Mouse (Mus musculus): ENCODE results near the gene 9530053A07Rik. TPM values are rescaled to one million over a fixed set of nuclear protein-coding genes. Genes with fewer than 3 reads are reported as not detected.

The 9530053A07Rik gene
- polyA plus RNA-seq, 1 experiment from 2014 or later = 0.12 TPM

DNA sequence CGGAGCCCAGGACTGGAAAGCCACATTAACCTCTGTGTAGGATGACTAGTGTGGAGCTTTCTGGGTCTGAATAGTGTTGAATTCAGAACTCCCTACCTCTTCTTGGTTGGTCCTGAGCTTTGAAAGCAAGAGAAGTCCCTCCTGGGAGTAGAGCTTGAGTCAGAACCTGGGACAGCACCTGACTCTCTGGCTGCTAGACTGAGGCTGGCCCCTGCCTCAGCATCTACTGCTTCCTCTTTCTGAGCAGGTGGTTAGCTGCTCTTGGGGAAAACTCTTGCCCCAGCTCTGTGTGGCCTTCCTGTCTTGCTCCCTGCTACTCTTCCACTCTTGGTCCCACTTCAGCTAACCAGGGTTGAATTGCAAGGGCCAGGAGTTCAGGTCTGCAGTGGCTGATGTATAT is 62.6 kb downstream of the 9530053A07Rik start:
- ATAC-seq (ENCODE audit: low FRiP score, low TSS enrichment) (no peak), DNase-seq (ENCODE audit: low spot score) (no peak)
- Histone ChIP-seq H3K27me3 (ENCODE audit: control insufficient read depth, insufficient read depth, low read length) (no peaks in the 10 kb centered on the region), H3K4me1 (replicated peaks; ENCODE audit: control insufficient read depth, insufficient read depth) (no peaks in the 10 kb centered on the region), H3K36me3 (ENCODE audit: control insufficient read depth, insufficient read depth, low read length) (peaks cover 7% of the 10 kb centered on the region), H3K4me2 (replicated peaks; ENCODE audit: low read depth) (no peak overlapping the region), H3K4me3 (ENCODE audit: low read depth, low read length) (no peak overlapping the region), H3K9ac (ENCODE audit: low read length) (no peak overlapping the region), H3K9me3 (ENCODE audit: control insufficient read depth, low read length) (no peaks in the 10 kb centered on the region), H3K27ac (replicated peaks) (no peak overlapping the region)
- WGBS = 100% methylated on average over 1 of the region's 1 CpGs
- TF ChIP-seq EP300 (optimal IDR thresholded peaks at IDR 0.05) (no peak), CTCF (IDR thresholded peaks at IDR 0.05; ENCODE audit: low read depth) (no peak)

DNA sequence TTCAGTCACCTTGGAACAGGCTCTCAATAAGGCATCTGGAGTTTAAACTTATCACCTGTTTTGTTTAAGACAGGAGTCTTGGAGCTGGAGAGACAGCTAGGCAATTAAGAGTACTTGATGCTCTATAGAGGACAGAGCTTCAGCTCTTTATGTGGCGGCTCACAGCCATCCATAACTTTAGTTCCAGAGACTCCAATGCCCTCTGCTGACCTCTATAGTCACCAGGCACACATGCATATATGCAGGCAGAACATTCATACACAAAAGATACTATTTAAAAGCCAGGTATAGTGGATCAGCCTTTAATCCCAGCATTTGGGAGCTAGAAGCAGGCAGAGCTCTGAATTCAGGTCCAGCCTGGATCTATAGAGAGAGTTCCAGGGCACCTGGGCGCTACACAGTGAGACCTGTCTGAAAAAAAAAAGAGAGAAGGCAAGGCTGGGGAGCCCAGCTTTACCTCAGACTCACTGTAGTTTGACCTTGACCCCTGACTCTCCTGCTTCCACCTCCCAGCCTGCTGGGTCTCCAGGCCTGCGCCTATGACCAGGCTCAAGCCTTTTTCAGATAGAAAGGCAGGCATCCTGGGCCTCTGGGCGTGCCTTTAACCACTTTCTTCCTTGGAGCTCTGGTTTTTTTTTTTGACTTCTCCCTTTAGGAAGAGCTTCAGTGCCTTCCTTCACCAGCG is 66.3 kb downstream of the 9530053A07Rik start:
- TF ChIP-seq EP300 (optimal IDR thresholded peaks at IDR 0.05) = no peak
- no peak for TF ChIP-seq CTCF (IDR thresholded peaks at IDR 0.05; ENCODE audit: low read depth)
- Histone ChIP-seq H3K27ac (replicated peaks) (no peak overlapping the region), H3K4me2 (replicated peaks; ENCODE audit: low read depth) (no peak overlapping the region), H3K36me3 (ENCODE audit: control insufficient read depth, insufficient read depth, low read length) (no peaks in the 10 kb centered on the region; the same call in 1 of the 2 replicates), H3K9me3 (ENCODE audit: control insufficient read depth, low read length) (no peaks in the 10 kb centered on the region), H3K27me3 (ENCODE audit: control insufficient read depth, insufficient read depth, low read length) (no peaks in the 10 kb centered on the region), H3K9ac (ENCODE audit: low read length) (no peak overlapping the region), H3K4me1 (replicated peaks; ENCODE audit: control insufficient read depth, insufficient read depth) (no peaks in the 10 kb centered on the region), H3K4me3 (ENCODE audit: low read depth, low read length) (no peak overlapping the region)
- no peak for DNase-seq (ENCODE audit: low spot score)
- ATAC-seq (ENCODE audit: low FRiP score, low TSS enrichment) = no peak
- WGBS = 78% methylated on average over 5 of the region's 5 CpGs

DNA sequence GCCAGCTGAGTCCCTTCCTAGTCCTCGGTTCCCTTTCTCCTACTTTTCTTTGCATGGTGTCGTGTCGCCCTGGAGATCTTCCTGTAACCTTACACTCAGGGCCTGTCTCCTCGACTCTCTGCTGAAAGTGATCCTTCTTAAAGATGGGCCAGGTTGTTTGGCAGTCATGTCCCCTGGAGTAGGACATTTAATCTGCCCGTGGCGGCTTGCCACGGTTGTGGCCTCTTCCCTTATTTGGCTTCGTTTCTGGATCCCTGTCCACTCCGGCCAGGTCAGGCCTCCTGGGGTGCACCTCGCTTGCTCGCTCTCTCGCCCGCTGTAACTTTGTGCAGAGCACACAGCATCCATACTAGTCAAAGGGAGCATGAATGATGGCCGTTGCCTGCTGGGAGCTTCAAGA is 67.3 kb downstream of the 9530053A07Rik start:
- Histone ChIP-seq H3K4me1 (replicated peaks; ENCODE audit: control insufficient read depth, insufficient read depth) (no peaks in the 10 kb centered on the region), H3K9ac (ENCODE audit: low read length) (no peak overlapping the region), H3K4me3 (ENCODE audit: low read depth, low read length) (no peak overlapping the region), H3K27ac (replicated peaks) (no peak overlapping the region), H3K27me3 (ENCODE audit: control insufficient read depth, insufficient read depth, low read length) (no peaks in the 10 kb centered on the region), H3K4me2 (replicated peaks; ENCODE audit: low read depth) (no peak overlapping the region), H3K36me3 (ENCODE audit: control insufficient read depth, insufficient read depth, low read length) (no peaks in the 10 kb centered on the region; the same call in 1 of the 2 replicates), H3K9me3 (ENCODE audit: control insufficient read depth, low read length) (no peaks in the 10 kb centered on the region)
- 70% methylated on average over 14 of the region's 14 CpGs for WGBS
- ATAC-seq (ENCODE audit: low FRiP score, low TSS enrichment) (no peak), DNase-seq (ENCODE audit: low spot score) (no peak)
- TF ChIP-seq CTCF (IDR thresholded peaks at IDR 0.05; ENCODE audit: low read depth) = no peak
- no peak for TF ChIP-seq EP300 (optimal IDR thresholded peaks at IDR 0.05)

DNA sequence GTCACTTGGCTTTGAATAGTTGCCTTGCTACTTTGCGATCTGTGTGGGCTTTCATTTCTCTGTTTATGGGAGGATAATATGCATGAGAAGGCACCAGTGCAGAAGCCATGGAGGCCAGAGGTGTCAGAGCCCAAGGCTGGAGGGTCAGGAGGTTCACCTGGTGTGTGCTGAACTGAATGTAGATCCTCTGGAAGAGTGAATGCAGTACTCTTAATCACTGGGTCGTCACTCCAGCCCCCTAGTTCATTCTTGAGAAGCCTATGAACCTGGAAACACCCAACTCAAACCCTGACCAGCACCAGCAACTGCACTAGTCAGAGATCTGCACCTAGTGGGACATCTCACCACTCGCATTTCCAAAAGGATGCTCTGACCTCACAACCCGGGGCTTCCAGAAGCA is 69.8 kb downstream of the 9530053A07Rik start:
- Histone ChIP-seq H3K9me3 (ENCODE audit: control insufficient read depth, low read length) (no peaks in the 10 kb centered on the region), H3K9ac (ENCODE audit: low read length) (no peak overlapping the region), H3K4me3 (ENCODE audit: low read depth, low read length) (no peak overlapping the region), H3K4me1 (replicated peaks; ENCODE audit: control insufficient read depth, insufficient read depth) (no peaks in the 10 kb centered on the region), H3K27me3 (ENCODE audit: control insufficient read depth, insufficient read depth, low read length) (no peaks in the 10 kb centered on the region), H3K27ac (replicated peaks) (no peak overlapping the region), H3K4me2 (replicated peaks; ENCODE audit: low read depth) (no peak overlapping the region), H3K36me3 (ENCODE audit: control insufficient read depth, insufficient read depth, low read length) (no peaks in the 10 kb centered on the region)
- WGBS = 73% methylated on average over 4 of the region's 4 CpGs
- TF ChIP-seq EP300 (optimal IDR thresholded peaks at IDR 0.05) (no peak), CTCF (IDR thresholded peaks at IDR 0.05; ENCODE audit: low read depth) (no peak)
- DNase-seq (ENCODE audit: low spot score) (no peak), ATAC-seq (ENCODE audit: low FRiP score, low TSS enrichment) (no peak)

DNA sequence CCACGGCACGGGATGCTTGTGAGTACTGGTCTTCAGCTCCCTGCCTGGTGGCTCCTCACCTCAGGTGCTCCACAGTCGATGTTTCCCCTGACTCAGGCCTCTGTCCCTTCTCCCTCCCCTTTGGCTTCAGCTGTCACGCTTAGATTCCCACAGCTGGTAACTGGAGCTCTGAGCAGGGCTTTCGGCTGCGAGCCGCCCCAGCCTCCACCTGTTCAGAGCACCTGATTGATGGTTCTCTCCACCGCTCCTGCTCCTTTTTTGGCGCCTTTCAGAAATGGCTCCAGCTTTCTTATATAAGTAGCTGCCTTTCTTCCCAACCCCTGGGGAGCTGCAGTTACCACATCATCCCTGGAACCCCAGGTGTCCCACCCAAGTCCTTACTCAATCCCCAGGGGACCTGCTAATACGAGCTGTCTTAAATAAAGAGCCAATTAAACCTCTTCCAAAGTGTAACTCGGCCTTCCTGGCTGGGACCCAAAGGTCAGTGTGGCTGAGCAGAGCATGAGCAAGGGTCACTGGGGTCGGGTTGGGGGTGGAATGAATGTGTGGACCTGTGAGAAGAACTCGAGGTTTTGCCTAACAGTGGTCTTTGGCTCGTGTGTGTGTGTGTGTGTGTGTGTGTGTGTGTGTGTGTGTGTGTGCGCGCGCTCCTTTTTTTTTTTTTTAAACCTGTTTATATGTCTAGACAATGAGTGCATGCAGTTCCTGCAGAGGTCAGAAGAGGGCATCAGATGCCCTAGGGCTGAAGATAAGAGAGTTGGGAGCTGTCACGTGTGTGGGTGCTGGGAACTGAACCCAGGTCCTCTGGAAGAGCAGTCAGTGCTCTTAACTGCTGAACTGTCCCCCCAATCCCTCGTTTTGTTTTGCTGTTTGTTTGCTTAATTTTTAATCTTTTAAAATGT is 74.2 kb downstream of the 9530053A07Rik start:
- no peak overlapping the region for H3K4me2 ChIP-seq (replicated peaks; ENCODE audit: low read depth)
- no peak for ATAC-seq (ENCODE audit: low FRiP score, low TSS enrichment)
- H3K27ac ChIP-seq (replicated peaks) = no peak overlapping the region
- TF ChIP-seq EP300 (optimal IDR thresholded peaks at IDR 0.05) = no peak
- no peak for TF ChIP-seq CTCF (IDR thresholded peaks at IDR 0.05; ENCODE audit: low read depth)
- H3K27me3 ChIP-seq (ENCODE audit: control insufficient read depth, insufficient read depth, low read length) = no peaks in the 10 kb centered on the region
- no peaks in the 10 kb centered on the region for H3K4me1 ChIP-seq (replicated peaks; ENCODE audit: control insufficient read depth, insufficient read depth)
- H3K9me3 ChIP-seq (ENCODE audit: control insufficient read depth, low read length) = no peaks in the 10 kb centered on the region
- no peak overlapping the region for H3K9ac ChIP-seq (ENCODE audit: low read length)
- H3K36me3 ChIP-seq (ENCODE audit: control insufficient read depth, insufficient read depth, low read length) = no peaks in the 10 kb centered on the region
- H3K4me3 ChIP-seq (ENCODE audit: low read depth, low read length) = no peak overlapping the region
- 48% methylated on average over 18 of the region's 19 CpGs for WGBS
- no peak for DNase-seq (ENCODE audit: low spot score)
